Mouse (Mus musculus): ENCODE data around the gene Aoc2.

The Aoc2 gene

DNA sequence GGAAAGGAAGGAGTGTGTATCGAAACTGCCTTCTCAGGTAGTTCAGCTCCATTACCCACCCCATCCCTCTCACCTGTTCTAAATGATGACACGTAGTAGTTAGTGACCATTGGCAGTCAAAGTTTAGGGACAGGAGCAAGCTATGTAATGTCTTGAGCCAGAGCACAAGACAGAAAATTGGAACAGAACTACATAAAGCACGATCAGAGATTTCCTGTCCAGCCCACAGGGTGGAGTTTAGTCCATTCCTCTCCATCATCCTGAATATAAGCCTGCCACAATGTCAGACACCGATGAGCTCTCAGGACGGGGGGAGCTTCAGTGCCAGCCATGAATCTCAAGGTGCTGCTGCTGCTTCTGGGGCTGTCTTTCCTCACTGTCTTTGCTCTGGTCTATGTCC, at the start of gene Aoc2:
Gene Aoc2, plus strand, starts transcription at position 301 of the 400 bp plus-strand sequence.
- DNase-seq (ENCODE audit: low read depth, low spot score), result no peak

DNA sequence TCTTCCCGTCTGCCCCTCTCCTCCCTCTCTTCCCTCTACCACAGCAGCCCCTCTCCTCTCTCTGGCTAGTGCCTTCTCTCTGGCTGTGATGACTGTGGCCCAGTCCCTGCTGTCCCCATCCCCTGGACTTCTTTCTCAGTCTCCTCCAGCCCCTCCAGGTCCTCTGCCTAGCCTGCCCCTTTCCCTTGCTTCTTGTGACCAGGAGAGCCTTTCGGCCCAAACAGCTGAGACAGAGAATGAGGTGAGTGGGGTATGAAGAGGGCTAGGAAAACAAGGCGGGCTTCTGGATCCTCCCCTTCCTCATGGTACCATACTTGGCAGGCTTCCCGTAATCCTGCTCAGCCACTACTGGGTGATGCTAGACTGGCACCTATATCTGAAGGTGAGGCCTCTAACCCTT, 49.6 kb upstream of the Aoc2 start:
- DNase-seq (ENCODE audit: low read depth, low spot score), result no peak

DNA sequence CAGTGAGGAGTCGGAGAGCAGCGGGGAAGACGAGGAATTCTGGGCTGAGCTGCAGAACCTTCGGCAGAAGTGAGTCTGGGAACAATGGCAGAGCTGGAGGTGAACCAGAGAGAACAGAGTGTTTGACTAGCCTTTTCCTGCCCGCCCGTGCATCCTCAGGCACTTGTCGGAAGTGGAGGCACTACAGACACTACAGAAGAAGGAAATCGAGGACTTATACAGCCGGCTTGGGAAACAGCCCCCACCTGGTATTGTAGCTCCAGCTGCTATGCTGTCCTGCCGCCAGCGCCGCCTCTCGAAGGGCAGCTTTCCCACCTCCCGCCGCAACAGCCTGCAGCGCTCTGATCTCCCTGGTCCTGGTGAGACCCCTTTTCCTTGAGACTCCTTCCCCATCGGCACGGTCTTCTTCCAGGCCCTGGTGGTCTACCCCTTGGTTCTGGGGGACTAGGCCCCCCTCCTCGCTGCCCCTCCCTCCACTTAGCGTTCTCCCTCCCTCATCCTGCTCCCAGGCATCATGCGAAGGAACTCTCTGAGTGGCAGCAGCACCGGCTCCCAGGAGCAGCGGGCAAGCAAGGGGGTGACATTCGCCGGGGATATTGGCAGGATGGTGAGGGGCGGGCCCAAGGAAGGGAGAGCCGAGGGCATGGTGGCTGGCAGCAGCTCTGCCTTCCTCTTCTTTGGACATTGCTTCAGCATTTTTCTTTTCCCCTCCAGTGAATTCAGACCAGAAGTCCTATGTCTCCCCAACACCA, 48.4 kb upstream of the Aoc2 start:
- no peak for DNase-seq (ENCODE audit: low read depth, low spot score)

DNA sequence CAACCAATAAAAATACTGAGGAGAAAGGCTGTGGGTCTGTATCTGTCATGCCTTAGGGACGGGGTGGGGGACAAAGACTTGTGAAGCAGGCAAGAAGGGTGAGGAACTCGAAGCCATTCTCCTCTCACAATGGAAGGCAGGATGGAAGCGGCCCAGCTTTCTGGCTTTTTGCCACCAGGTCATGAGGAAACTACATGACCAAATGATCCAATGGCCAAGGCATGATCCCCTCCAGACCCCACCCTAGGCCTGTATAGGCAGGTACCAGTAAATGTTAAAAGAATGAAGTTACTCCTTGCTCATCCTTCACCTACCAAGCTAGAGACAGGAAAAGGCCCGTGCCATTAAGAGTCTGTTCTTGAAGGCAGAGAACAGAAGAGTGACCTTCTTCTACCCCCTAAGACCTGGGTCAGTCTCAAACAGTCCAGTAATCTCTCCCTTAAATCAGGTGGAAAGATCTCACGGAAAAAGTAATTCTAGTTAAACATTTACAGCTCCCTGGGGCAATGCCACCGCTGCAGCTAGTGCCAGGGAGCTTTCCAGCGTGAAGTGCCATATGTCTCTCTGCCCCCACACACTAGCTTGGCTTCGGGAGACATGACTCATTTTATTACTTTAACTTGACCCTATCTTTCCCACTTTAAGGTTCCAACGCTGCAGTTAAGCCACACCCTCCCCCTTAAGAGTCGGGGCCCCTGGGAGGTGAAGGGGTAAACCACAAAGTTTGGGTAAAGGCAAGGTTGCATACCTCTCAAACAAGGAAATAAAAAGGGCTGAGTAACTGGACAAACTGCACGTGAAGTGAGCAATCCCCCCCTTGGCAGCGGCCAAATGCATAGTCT, 47.3 kb upstream of the Aoc2 start:
- no peak for DNase-seq (ENCODE audit: low read depth, low spot score)

DNA sequence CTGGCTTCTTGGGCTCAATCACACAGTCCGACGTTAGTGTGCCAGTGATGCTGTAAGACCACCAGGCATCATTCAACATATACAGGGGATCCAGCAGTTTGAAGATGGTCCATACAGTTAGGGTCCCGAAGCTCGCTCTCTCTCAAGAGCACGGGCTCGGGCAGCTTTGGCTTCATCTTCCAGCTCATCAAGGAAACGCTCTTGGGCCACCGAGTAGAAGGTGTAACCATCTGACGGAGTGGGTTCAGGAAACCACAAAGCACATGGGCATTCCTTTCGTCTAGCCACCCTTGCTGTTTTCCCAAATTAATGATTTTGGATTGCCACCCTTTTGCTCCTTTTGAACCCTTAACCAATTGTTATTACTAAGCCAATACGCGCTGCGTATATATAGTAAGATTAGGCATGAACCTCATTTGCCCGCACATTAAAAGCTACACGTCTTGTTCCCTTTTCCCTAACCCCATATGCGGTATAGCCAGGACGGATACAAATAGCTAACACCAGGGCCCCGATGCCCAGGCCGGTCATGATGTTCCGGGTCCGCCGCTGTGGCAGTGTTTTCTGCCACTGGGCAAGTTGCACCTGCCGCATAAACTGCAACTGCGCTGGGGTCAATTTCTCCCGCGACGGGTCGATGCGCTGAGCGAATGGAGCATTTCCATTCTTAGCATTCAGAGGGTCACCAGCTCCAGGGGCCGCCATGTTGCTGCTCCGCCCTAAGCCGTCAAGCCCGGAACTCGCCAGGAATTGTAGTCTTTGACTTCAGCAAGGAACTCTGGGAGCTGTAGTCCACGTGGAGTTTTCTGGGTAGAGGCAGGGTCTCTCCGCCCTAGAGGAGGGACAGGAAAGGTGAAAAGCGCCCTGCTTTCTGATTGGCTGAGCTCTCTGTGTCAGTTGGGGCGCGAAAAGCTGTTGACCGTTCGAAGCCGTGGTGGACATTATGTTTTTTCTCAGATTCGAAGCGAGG, 46.4 kb upstream of the Aoc2 start, which contains the start of the genes Cntd1 and Coa3:
Gene Cntd1, plus strand, starts transcription at position 790 of the 970 bp plus-strand sequence.
Gene Coa3, minus strand, starts transcription at position 892 of the 970 bp plus-strand sequence.
- peak; percentile 86 for DNase-seq (ENCODE audit: low read depth, low spot score)

DNA sequence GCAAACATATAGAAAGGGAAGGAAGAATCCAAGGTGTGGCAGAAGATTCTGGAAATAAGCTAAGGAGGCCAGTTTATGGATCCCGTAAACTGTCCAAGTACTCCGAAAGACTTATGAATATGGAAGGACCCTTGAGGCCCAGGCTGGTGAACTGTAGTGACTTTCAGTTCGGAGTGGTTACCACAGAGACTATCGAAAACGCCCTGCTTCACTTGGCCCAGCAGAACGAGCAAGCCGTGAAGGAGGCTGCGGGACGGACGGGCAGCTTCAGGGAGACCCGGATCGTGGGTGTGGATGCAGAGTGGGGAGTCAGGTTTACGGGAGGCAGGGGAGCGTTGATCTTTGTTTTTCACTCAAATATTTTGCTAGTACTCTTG, 45.7 kb upstream of the Aoc2 start:
- no peak for DNase-seq (ENCODE audit: low read depth, low spot score)

DNA sequence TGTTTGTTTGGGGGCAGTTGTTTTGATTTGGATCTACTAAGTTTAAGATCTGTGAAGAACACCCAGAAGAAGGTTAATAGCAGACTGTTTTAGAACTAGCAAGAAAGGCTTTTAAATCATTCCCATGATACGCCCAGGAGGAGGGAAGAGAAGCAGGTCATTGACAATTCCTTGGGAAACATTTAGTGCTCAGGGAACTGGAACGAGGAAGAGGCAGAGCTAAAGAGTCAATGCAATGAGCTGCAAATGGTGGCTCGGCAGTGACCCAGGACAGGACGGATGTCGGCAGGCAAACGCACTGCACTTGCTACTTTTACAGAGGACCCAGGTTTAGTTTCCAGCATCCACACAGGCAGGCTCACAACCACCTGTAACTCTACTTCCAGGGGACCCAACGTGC, 44.0 kb upstream of the Aoc2 start:
- no peak for DNase-seq (ENCODE audit: low read depth, low spot score)

DNA sequence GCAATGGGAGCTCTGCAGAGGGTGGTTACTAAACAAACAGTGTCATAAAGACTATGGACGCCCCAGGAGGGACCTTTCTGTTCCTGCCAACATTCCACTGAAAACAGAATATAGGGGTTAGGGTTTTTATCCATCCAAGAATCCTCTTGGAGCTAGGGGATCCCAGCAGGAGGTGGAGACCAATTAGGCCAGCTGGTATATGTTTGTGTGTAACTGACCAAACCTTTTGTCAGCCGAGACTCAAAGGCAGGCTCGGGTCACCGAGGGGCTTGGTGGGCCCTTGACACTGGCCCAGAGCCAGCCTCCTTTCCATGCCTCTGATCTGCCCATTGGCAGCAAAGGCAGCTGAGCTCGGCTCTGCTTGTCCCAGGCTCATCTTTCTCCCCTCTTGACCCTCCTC, 42.0 kb upstream of the Aoc2 start:
- DNase-seq (ENCODE audit: low read depth, low spot score), result no peak

DNA sequence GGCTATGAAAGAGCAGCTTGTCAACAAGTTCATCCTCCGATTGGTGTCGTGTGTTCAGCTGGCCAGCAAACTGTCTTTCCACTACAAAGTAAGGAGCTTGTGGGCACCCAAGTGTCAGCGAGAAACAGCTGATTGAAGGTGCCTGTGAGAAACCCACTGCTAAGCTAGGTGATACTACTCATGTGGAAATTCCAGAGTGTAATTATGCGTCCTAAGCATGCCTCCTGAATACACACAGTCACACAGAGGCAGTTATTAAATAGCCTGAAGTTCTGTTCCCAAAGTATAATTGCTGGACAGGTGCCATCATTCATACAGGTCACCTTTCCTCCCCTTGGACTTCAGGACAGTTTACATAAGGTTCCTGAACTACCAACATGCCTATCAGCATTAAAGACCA, 41.1 kb upstream of the Aoc2 start:
- no peak for DNase-seq (ENCODE audit: low read depth, low spot score)

DNA sequence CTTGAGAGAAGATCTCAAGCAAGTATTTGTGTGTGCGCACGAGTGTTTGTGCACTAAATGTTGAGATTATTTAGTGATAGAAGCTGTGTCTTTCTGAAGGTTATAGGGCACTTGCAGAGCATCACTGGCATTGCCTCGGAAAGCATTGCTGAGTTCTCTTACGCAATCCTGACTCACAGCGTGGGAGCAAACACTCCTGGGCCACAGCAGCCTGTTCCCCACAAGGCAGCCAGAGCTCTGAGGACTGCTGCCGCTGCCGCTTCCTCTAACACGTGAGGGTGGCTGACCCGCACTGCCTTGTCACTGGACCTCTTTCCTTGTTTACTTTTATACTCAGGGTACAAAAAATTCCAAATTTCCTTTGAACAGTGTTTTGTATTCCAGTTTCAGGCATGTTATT, 37.6 kb upstream of the Aoc2 start:
- no peak for DNase-seq (ENCODE audit: low read depth, low spot score)

DNA sequence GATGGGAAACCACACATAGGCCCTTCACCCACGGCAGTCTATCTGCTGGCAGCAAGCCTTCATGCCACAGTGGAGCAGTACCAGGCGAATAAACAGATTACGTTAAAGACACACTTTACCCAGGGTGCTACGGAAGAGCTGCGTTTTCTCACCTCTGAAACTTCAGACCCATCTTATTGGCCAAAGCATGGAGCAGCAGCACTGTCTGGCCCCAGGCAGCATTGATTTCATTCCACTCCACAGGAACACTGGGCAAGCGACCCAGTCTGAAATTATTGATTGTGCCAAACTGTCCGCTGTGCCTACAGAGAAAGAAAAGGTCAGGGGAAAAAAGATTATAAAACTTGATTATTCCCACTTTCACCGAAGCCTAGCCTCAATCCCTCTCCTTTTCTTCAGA, 33.6 kb upstream of the Aoc2 start:
- DNase-seq (ENCODE audit: low read depth, low spot score), result no peak

DNA sequence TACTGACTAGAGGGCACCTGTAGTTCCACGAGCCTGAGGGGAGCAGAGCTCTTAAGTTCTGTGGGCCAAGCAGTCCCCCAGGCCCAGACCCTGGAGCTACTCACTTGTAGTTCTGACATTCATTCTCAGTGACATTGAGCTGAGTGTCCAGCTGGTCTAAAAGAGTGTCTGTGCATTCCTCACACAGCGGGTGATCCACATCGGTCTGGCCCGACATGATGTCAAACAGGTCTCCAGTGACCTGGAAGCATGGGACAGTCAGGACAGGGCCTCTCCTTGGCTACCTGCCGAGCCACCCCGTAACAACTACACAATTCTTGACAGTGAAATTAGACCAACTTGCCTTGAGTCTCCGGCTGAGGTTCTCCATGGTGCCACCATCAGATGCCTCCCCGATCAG, 29.7 kb upstream of the Aoc2 start:
- DNase-seq (ENCODE audit: low read depth, low spot score), result no peak

DNA sequence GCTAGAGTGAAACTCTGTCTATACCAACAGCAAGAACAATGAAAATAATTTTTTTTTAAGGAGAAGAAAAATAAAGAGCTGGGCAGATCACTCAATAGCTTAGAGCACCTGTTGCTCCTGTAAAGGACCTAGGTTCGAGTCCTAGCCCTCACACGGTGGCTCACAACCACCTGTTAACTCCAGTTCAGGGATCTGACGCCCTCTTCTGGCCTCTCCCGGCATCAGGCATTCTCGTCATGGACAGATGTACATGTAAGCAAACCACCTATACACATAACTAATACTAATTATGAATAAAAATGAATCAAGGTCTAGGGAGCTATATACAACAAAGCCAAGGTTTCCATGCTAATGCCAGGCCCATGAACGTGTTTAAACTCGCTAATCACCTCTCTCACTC, 24.0 kb upstream of the Aoc2 start:
- DNase-seq (ENCODE audit: low read depth, low spot score), result no peak

DNA sequence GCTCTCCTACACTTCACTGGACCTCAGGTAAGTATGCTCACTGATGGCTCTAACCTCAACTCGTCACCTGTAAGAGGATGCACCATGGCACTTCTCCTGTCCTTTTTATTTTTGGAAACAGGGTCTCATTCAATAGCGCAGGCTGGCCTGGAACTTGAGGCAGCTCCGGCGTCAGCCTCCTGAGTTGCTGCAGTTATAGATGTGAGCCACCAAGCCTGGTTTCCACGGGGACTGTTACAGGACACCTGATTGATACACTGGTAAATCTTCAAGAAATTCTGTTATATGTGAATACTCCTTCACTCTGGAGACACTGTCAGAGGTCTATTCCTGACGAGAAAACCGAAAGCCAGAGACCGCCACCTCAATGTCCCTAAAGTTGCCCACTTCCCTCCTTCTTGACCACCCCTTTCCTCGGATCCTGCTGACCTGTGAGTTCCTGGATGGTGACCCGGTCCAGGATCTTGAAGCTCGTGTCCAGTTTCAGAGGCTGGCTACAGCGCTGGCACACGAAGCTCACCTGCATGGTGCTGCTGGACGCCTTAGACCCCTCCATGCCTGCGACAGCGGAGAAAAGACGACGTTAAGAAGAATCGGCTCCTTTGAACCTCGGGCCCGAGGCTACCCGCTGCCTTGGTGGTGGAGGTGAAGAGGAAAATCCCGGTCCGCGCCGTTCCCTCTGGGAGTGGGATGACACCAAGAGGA, 23.4 kb upstream of the Aoc2 start:
- DNase-seq (ENCODE audit: low read depth, low spot score), result no peak

DNA sequence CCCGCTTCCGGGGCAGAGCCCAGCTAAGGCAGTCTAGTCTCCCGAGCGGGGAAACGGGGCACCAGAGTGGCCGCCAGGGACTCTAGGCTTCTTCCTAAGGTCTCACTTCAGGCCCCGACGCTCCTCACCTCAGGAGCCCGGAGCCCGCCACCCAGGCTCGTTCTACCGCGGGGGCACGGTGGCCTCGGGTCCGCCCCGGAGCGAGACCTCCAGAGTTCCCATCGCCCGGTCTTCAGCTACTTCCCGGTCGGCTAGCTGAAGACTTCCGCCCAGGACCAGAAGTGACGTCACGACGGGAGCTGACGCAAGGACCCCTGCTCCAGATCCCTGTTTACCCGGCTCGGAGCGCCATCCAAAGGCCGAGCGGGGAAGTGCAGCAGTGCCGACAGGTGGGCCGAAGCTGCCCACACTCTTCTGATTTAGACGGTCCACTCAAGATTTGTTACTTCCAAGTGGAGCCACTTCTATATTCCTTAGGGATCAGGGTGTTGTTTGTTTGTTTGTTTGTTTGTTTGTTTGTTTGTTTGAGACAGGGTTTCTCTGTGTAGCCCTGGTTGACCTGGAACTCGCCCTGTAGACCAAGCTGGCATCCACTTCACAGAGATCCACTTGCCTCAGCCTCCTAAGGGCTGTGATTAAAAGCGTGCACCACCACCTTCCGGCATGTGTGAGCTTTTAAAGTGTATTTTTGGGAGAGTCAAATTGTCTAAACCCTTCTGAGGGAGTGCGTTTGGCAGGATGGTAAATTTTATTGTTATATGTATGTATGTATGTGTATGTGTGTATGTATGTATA, 22.7 kb upstream of the Aoc2 start, which contains the start of gene Becn1:
Gene Becn1, minus strand, starts transcription at position 283 of the 795 bp plus-strand sequence.
- peak; percentile 82 for DNase-seq (ENCODE audit: low read depth, low spot score)

DNA sequence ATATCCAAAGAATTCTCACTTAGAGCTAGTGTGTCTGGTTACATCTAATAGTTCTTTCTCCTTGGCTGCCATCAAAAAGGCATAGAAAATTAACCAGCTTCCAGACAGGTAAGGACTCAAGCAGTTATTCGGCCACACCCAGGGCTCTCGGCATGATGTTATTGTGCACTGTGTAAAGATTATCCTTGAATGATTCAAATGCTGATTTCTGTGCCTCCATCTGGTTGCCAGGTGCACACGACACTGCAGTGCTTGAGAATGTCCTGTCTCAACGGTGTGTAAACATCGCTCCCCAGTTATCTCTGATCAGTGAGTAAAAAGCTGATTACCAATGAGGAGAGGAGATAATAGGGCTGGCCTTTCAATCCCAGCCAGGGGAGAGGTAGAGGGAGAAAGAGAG, 17.1 kb upstream of the Aoc2 start:
- DNase-seq (ENCODE audit: low read depth, low spot score), result no peak

DNA sequence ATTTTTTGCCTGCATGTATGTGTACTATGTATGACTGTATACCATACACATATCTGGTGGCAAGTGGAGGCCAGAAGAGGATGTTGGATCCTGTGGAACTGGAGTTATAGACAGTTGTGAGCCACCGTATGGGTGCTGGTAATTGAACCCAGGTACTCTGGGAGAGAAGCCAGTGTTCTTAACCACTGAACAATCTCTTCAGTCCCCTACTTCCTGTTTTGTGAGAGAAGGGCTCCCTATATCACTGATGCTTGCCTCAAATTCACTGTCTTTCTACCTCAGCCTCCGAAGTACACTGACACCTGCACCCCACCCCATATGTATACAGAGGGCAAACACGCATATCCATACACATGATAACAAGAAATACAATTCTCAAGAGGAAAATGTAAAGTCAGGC, 13.8 kb upstream of the Aoc2 start:
- no peak for DNase-seq (ENCODE audit: low read depth, low spot score)

DNA sequence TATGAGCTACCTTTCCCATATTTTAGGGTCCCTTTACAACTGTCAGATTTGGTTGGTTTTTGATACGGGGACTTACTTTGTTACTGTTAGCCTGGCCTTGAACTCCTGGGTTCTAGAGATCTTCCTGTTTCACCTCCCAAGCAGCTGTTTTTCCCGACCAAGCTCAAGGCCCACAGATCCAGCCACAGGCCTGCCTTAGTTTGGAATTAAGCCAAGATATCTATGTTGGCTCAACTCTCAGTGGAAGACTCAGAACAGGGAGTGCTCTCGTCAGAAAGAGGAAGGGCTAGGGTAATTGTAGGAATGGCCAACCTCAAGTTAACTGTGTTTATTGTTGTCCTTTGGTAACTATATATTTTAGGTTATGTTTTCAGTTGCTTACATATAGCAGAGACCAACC, 12.7 kb upstream of the Aoc2 start:
- no peak for DNase-seq (ENCODE audit: low read depth, low spot score)

DNA sequence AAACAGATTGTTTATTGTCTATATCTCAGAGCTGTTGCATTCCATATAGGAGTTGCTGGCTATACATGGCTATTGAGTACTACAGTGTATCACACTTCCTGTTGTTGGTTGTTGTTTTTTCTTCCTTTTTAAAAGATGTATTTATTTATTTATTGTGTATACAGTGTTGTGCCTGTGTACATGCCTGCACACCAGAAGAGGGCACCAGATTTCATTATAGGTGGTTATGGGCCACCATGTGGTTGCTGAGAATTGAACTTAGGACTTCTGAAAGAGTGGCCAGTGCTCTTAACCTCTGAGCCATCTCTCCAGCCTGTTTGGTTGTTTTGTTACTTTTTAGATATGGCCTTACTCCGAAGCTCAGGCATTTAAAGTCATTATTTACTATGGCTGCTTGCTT, 10.3 kb upstream of the Aoc2 start:
- DNase-seq (ENCODE audit: low read depth, low spot score), result no peak

DNA sequence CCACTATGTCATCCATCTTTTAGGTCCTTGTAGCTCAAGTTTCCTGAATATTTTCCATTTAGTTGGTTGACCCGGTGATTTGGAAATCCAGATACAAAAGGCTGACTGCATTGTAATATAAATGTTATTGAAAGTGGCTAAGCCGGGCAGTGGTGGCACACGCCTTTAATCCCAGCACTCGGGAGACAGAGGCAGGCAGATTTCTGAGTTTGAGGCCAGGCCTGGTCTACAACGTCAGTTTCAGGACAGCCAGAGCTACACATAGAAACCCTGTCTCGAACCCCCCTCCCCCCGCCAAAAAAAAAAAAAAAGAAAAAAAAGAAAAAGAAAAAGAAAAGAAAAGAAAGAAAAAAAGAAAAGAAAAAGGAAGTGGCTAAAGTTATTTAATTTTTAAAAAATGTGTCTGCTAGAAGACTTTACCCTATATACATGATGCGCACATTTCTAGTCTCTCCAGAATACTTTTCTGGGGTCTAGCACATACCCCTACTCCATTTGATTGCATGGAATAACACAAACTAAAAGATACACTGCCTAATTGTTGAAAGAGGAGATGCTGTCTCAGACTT, 9.7 kb upstream of the Aoc2 start:
- no peak for DNase-seq (ENCODE audit: low read depth, low spot score)

All from brain, embryonic 18.5 days (tissue).